Mouse (Mus musculus): ENCODE results near the gene Stk32c. TPM values are rescaled to one million over a fixed set of nuclear protein-coding genes. Genes with fewer than 3 reads are reported as not detected.

Gene Stk32c
- polyA plus RNA-seq, 1 experiment from 2014 or later: not detected

DNA sequence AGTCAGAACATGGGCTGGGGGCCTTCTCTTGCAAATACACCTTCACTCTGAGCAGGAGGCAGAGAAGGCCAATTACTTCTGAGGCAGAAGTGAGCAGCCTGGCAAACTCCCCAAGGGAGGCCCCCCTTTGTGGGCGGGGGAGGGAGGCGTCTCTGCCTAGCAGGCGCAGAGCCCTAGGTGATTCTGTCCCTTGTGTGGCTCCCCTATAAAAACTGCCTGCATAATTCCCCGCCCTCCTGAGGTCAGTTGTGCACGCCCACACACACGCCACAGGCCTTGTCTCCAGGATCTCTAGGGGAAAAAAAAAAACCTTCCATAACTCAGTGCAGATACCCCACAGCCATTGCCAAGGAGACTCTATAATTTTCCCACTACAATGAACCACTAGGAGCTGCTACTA is 82.7 kb downstream of the Stk32c start:
- Histone ChIP-seq H3K9ac (no peak overlapping the region), H3K4me1 (no peaks in the 10 kb centered on the region), H3K36me3 (no peaks in the 10 kb centered on the region), H3K27ac (no peak overlapping the region), H3K4me2 (no peak overlapping the region), H3K27me3 (replicated peaks) (no peaks in the 10 kb centered on the region), H3K9me3 (replicated peaks) (no peaks in the 10 kb centered on the region), H3K4me3 (no peak overlapping the region)
- ATAC-seq: no peak
- WGBS (ENCODE audit: insufficient replicate concordance): 47% methylated on average over 6 of the region's 6 CpGs

DNA sequence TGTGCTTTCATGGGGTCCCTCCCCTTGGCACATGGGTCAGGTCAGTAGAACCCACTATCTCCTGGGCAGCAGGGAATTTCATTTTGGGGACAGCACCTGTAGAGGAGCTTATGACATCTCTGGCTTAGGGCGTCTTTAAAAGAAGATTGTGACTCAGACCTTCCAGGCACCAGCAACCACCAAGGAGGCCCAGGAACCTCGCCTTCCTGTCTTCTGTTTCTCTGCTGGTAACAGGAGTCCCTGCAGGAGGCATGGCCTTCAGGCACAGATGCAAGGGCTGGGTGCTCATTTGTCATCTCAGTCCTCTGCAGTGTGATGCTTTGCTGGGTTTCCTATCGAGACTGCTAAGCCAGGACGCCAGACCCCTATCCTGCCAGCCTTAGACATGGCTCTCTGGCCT is 84.1 kb downstream of the Stk32c start:
- H3K27ac ChIP-seq: no peak overlapping the region
- no peak overlapping the region for H3K4me2 ChIP-seq
- H3K9ac ChIP-seq: no peak overlapping the region
- H3K9me3 ChIP-seq (replicated peaks): no peaks in the 10 kb centered on the region
- no peak overlapping the region for H3K4me3 ChIP-seq
- WGBS (ENCODE audit: insufficient replicate concordance): 45% methylated on average over 4 of the region's 4 CpGs
- no peaks in the 10 kb centered on the region for H3K27me3 ChIP-seq (replicated peaks)
- ATAC-seq: no peak
- H3K36me3 ChIP-seq: no peaks in the 10 kb centered on the region
- no peaks in the 10 kb centered on the region for H3K4me1 ChIP-seq

DNA sequence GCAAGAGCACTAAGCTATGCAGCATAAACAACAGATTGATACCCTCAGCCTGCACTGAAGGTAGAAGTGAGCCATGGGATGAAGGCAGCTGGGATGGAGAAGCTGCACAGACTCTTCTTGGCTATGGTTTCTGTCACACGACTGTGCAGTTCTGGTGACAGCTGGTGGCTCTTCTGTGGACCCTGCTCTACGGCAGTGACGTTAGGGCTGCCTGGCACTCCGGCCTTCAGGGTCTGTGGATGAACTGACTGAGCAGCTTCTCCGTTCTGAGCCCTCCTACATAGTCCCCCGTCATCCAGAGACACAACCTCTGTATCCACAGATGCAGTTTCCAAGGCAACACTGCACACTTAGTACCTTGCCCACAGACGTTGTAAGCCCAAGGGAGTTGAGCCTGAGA is 86.6 kb downstream of the Stk32c start:
- Histone ChIP-seq H3K4me3 (no peak overlapping the region), H3K4me1 (no peaks in the 10 kb centered on the region), H3K9ac (no peak overlapping the region), H3K4me2 (no peak overlapping the region), H3K36me3 (no peaks in the 10 kb centered on the region), H3K27ac (no peak overlapping the region), H3K27me3 (replicated peaks) (no peaks in the 10 kb centered on the region), H3K9me3 (replicated peaks) (no peaks in the 10 kb centered on the region)
- ATAC-seq: no peak
- 70% methylated on average over 7 of the region's 7 CpGs for WGBS (ENCODE audit: insufficient replicate concordance)

DNA sequence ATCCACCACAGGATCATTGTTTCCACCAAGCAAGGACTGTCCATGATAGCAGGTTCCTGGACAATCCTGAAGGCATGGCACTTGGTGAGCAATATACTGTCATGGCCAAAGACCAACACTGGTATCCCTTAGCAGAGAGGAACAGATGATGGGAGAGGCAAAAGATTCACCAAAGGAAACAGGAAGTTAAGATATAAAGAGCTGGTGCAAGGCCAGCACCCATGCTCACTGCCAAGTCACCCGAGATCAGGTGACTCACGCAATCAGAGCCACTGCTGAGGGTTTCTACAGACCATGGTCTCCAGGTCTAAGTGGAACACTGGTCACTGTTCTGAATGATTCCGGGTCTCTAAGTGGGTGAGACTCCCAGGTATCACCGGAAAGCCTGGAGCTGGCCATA is 87.2 kb downstream of the Stk32c start:
- H3K4me2 ChIP-seq: no peak overlapping the region
- WGBS (ENCODE audit: insufficient replicate concordance): 68% methylated on average over 4 of the region's 4 CpGs

DNA sequence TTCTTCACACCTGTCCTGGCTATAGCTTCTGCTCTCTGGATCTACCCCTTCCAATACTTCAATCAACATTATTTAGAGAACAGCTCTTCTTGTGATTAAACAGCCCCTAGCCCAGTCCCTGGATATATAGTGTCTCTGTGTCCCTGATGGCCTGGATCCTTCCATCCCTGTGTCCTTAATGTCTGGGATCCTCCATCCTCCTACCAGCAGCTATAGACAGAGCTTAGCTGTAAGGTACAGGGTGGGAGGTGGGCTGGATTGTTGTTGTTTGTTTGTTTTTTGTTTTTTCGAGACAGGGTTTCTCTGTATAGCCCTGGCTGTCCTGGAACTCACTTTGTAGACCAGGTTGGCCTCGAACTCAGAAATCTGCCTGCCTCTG is 93.3 kb downstream of the Stk32c start:
- no peaks in the 10 kb centered on the region for H3K27me3 ChIP-seq (replicated peaks)
- no peak for ATAC-seq
- no peak overlapping the region for H3K9ac ChIP-seq
- WGBS (ENCODE audit: insufficient replicate concordance): 30% methylated on average over 2 of the region's 2 CpGs
- no peak overlapping the region for H3K27ac ChIP-seq
- H3K4me1 ChIP-seq: no peaks in the 10 kb centered on the region
- no peaks in the 10 kb centered on the region for H3K36me3 ChIP-seq
- H3K4me2 ChIP-seq: no peak overlapping the region
- no peak overlapping the region for H3K4me3 ChIP-seq
- H3K9me3 ChIP-seq (replicated peaks): no peaks in the 10 kb centered on the region

More for the DNA sequence above, 87.2 kb downstream of the Stk32c start:
- no peak overlapping the region for H3K9ac ChIP-seq
- H3K4me3 ChIP-seq: no peak overlapping the region
- no peaks in the 10 kb centered on the region for H3K4me1 ChIP-seq
- no peak overlapping the region for H3K27ac ChIP-seq
- H3K9me3 ChIP-seq (replicated peaks): no peaks in the 10 kb centered on the region
- no peak for ATAC-seq
- H3K27me3 ChIP-seq (replicated peaks): no peaks in the 10 kb centered on the region
- no peaks in the 10 kb centered on the region for H3K36me3 ChIP-seq

DNA sequence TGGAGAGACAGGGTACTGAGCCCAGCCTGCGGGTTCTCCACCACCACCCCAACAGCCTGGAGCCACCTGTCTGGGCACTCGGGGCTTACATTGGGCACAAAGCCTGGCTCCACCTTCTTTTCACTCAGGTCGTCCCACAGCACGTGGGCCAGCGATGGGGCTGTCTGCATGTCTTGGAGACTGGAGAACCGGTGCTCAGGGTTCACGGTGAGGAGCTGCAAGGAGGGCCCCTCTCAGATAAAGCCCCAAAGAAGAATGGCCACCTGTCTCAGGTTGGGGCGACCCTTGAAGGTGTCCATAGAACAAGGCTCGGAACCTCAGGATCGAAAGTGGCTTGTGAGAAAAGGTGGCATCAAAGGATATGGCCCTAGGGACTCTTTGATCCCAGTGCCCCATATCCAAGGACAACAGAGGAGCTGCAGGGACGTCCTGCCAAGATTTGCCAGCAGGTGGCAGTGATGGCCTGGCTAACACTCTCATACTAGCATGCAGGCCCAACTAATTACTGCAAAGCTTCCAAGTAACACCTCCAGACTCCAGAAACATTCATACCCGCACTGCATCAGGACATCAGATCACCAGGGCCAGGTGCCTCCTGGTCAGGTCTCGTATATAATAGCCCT is 93.8 kb downstream of the Stk32c start:
- Histone ChIP-seq H3K4me1 (no peaks in the 10 kb centered on the region), H3K27me3 (replicated peaks) (no peaks in the 10 kb centered on the region), H3K36me3 (no peaks in the 10 kb centered on the region), H3K4me2 (no peak overlapping the region), H3K9ac (no peak overlapping the region), H3K27ac (no peak overlapping the region), H3K9me3 (replicated peaks) (no peaks in the 10 kb centered on the region), H3K4me3 (no peak overlapping the region)
- no peak for ATAC-seq
- 36% methylated on average over 13 of the region's 13 CpGs for WGBS (ENCODE audit: insufficient replicate concordance)

DNA sequence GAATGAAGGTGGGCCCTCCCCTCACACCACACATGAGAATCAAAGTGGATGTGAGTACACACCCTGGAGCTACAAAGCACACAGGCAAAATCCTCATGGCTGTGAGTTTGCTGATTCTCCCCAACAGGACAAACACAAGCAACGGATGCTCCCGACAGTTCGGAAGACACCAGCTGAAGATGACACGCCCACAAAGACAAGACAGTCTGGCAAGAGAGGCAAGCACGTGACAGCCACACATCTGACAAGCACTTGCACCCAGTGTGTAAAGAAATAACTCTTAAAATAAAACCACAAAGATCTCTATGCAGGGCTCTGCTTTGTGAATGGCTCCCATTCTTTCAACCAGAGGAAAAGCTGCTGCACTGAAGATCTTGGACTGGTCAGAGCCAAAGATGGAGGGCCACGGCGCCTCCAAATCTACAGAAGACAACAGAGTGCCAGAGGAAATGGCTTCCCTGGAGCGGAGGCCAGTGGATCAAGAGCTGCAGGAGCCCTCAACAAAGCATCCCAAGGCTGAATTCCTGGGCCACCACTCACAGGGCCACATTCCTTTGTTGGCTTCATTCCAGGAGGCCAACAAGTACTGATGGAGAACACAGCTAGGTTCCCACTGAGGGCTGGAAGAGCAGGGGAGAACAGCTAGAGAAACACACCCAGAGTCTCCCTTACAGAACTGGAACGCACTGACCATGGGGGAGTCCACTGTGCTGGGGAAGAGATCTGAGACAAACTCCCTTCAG is 105.0 kb downstream of the Stk32c start:
- no peaks in the 10 kb centered on the region for H3K9me3 ChIP-seq (replicated peaks)
- no peak for ATAC-seq
- 62% methylated on average over 9 of the region's 9 CpGs for WGBS (ENCODE audit: insufficient replicate concordance)
- no peaks in the 10 kb centered on the region for H3K4me1 ChIP-seq
- H3K36me3 ChIP-seq: no peaks in the 10 kb centered on the region
- no peak overlapping the region for H3K4me2 ChIP-seq
- no peak overlapping the region for H3K4me3 ChIP-seq
- H3K27ac ChIP-seq: no peak overlapping the region
- H3K27me3 ChIP-seq (replicated peaks): no peaks in the 10 kb centered on the region
- no peak overlapping the region for H3K9ac ChIP-seq

DNA sequence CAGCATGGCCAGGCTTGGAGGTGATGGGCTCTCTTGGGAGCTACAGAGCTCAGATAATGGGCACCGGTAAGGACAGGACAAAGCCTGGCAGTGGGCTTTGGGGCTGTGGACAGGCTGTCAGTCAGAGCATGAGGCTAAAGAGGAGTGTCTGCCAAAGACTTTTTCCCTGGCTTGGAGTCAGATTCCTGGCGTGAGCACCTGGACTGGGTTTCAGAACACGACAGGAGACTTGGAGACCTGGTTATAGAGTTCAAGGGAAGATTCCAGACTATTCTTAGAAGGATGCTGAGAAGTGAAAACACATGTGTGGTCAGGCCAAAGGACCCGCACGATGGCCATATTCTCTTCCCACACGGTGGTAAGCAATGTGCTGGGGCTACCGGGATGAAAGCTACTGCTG is 107.4 kb downstream of the Stk32c start:
- no peak overlapping the region for H3K9ac ChIP-seq
- H3K27ac ChIP-seq: no peak overlapping the region
- WGBS (ENCODE audit: insufficient replicate concordance): 67% methylated on average over 7 of the region's 7 CpGs
- no peak overlapping the region for H3K4me2 ChIP-seq
- no peaks in the 10 kb centered on the region for H3K27me3 ChIP-seq (replicated peaks)
- H3K9me3 ChIP-seq (replicated peaks): no peaks in the 10 kb centered on the region
- ATAC-seq: no peak
- no peaks in the 10 kb centered on the region for H3K4me1 ChIP-seq
- H3K4me3 ChIP-seq: no peak overlapping the region
- no peaks in the 10 kb centered on the region for H3K36me3 ChIP-seq

DNA sequence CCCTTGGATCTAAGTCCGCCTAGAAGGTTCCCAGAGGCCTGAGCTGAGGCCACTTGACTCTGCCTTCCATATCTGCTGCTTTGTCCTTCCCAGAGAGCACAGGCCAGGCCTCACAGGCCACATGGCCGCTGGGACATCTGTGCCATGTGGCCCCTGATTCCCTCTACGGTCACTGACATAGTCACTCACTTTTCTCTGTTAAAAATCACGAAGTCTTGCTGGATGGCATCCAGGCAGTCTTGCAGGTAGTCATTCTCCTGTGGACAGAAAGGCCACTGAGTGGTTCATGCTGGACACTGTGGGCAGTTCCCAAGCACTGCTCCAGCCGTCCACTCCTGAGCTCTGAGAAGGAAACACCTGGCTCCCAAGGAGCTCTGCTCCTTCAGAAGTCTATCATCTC is 108.0 kb downstream of the Stk32c start:
- Histone ChIP-seq H3K27ac (no peak overlapping the region), H3K4me3 (no peak overlapping the region), H3K36me3 (no peaks in the 10 kb centered on the region), H3K27me3 (replicated peaks) (no peaks in the 10 kb centered on the region), H3K4me1 (no peaks in the 10 kb centered on the region), H3K4me2 (no peak overlapping the region), H3K9ac (no peak overlapping the region), H3K9me3 (replicated peaks) (no peaks in the 10 kb centered on the region)
- WGBS (ENCODE audit: insufficient replicate concordance): 64% methylated on average over 5 of the region's 5 CpGs
- ATAC-seq: no peak

DNA sequence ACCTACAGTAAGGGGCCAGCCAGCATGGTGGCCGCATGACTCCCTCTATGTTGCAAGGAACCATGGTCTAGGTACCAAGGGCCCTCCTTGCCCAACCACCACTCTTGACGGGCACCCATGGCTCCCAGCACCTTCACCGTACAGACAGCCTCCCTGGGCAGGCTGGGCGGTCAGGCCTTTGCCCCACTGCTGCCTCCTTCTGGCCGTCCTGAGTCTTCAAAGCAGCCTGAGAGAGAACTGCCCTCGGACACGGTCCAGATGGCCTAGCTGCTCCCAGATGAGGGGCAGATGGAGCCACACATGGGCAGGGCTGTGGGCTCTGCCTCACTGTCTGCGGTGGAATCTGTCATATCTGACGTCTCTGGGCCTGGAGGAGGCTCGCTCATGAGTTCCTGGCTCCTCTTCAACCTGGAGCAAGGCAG is 109.1 kb downstream of the Stk32c start:
- Histone ChIP-seq H3K36me3 (no peaks in the 10 kb centered on the region), H3K9ac (no peak overlapping the region), H3K27me3 (replicated peaks) (no peaks in the 10 kb centered on the region), H3K27ac (no peak overlapping the region), H3K4me1 (no peaks in the 10 kb centered on the region), H3K4me2 (no peak overlapping the region), H3K4me3 (no peak overlapping the region), H3K9me3 (replicated peaks) (no peaks in the 10 kb centered on the region)
- 54% methylated on average over 10 of the region's 10 CpGs for WGBS (ENCODE audit: insufficient replicate concordance)
- ATAC-seq: no peak

DNA sequence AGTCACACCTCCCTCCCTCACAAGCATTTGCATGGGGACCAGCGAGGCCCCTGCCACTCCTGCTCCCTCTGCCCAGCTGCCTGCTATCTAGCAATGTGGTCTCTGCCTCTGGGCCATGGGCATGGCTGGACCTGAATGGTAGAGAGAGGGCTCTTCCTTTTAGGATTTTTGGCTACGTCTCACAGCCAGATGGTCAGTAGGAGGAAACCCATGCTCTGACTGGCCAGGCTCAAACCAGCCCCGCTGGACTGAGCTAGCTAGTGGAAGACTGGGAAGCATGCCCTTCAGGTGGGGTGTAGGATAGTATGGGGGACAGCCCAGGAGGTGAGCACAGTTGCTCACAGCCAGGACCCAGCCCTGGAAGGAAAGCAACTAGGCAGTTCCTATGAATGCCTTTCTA is 111.3 kb downstream of the Stk32c start:
- H3K4me3 ChIP-seq: no peak overlapping the region
- H3K9ac ChIP-seq: no peak overlapping the region
- no peaks in the 10 kb centered on the region for H3K27me3 ChIP-seq (replicated peaks)
- no peaks in the 10 kb centered on the region for H3K9me3 ChIP-seq (replicated peaks)
- no peak overlapping the region for H3K27ac ChIP-seq
- no peak overlapping the region for H3K4me2 ChIP-seq
- WGBS (ENCODE audit: insufficient replicate concordance): 62% methylated on average over 3 of the region's 3 CpGs
- no peaks in the 10 kb centered on the region for H3K36me3 ChIP-seq
- H3K4me1 ChIP-seq: no peaks in the 10 kb centered on the region
- ATAC-seq: no peak

DNA sequence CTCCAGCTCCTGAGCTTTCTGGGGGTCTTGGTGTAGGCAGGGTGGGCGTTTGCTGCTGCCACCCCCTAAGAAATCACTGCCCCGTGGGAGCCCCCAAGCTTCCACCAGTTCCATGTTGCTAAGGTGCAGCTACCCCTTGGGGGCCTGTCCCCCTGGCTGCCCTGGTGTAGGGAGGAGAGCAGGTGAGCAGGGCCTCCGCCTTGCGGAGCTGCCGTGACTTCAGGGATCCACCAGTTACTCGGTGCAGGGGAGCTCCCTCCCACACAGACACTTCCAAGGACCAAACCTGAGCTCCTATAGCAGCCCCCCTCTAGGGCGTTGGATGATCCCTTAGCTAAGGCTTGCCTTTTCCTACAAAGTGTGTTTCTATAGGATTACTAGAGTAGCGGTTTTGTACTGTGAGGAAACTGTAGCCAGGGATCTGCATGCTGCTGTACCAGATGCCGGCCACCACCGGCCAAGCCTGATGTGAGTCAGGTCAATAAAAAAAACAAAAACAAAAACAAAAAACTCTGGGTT is 111.8 kb downstream of the Stk32c start:
- Histone ChIP-seq H3K4me2 (no peak overlapping the region), H3K9ac (no peak overlapping the region), H3K27ac (no peak overlapping the region), H3K27me3 (replicated peaks) (no peaks in the 10 kb centered on the region), H3K4me1 (no peaks in the 10 kb centered on the region), H3K4me3 (no peak overlapping the region), H3K9me3 (replicated peaks) (no peaks in the 10 kb centered on the region), H3K36me3 (no peaks in the 10 kb centered on the region)
- ATAC-seq: no peak
- WGBS (ENCODE audit: insufficient replicate concordance): 65% methylated on average over 10 of the region's 10 CpGs
